Mouse (Mus musculus) G1E (cell line): ENCODE results near the gene Allc.

Experiments used
- CTCF ChIP-seq: IDR thresholded peaks from 2 replicates; pipeline ENCODE4 v1.5.1; 2012; ENCODE audit warnings: low read depth, low read length, inconsistent platforms, mixed read lengths
- GATA2 ChIP-seq: IDR thresholded peaks from 2 replicates; pipeline ENCODE4 v1.6.1; 2012; ENCODE audit warnings: low read depth, low read length, inconsistent platforms, borderline replicate concordance
- POLR2AphosphoS5 ChIP-seq: IDR thresholded peaks from 2 replicates; pipeline ENCODE4 v1.6.1; 2012; ENCODE audit warnings: low read depth, low read length, inconsistent platforms; ENCODE audit not compliant: insufficient replicate concordance

DNA sequence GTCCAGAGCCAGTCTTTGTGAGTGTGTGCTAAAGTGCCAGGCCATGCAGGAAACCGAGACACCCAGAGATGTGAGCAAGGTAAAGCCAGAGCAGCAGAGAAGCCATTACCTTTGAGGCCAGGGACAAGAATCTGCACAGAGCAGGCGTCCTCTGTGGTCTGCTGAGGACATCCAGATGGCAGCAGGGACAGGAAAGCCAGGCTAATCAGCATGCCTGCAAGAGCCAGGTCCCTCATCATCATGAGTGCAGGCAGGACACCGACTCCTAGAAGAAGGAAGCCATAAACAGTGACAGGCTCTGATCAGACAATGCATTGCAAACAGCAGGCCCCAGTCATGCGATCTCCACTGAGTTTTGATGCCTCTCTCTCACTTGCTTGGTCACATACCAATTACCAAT lies 35.0 kb upstream of the Allc start:
- TF ChIP-seq CTCF = no peak
- no peak for TF ChIP-seq GATA2
- TF ChIP-seq POLR2AphosphoS5 = no peak
